Mouse (Mus musculus) MEL (cell line): ENCODE data around the gene Megf8.
A peak's percentile ranks its signal among the peaks of the same experiment; 100 is the strongest.

Experiments
- CHD2 ChIP-seq: IDR thresholded peaks from 2 replicates; pipeline ENCODE4 v1.6.1; 2011; ENCODE audit warnings: low read length, improper control_type of control experiment
- CTCF ChIP-seq, 3 experiments: IDR thresholded peaks in 2 of 3; conservative IDR thresholded peaks in 1 of 3; 2 replicates each; pipeline ENCODE4 v1.5.1; 2011 to 2012; ENCODE audit warnings: low read length in 3 of 3, low read depth in 2 of 3, mild to moderate bottlenecking in 2 of 3, improper control_type of control experiment in 1 of 3, inconsistent platforms in 1 of 3, mixed read lengths in 1 of 3, moderate library complexity in 1 of 3; ENCODE audit not compliant: control insufficient read depth in 1 of 3, insufficient read depth in 1 of 3, poor library complexity in 1 of 3, severe bottlenecking in 1 of 3
- EP300 ChIP-seq, 2 experiments: IDR thresholded peaks; 2 replicates each; pipeline ENCODE4 v1.6.1; 2011; ENCODE audit warnings: improper control_type of control experiment in 2 of 2, low read length in 2 of 2, low read depth in 1 of 2, mild to moderate bottlenecking in 1 of 2
- HCFC1 ChIP-seq: IDR thresholded peaks from 2 replicates; pipeline ENCODE4 v1.6.1; 2012; ENCODE audit warnings: low read depth, mild to moderate bottlenecking, inconsistent platforms, low read length, improper control_type of control experiment, moderate library complexity
- MAFK ChIP-seq: IDR thresholded peaks from 2 replicates; pipeline ENCODE4 v1.6.1; 2011; ENCODE audit warnings: low read depth, mild to moderate bottlenecking, low read length, improper control_type of control experiment, borderline replicate concordance
- MYB ChIP-seq: IDR thresholded peaks from 2 replicates; pipeline ENCODE4 v1.6.1; 2011; ENCODE audit warnings: mild to moderate bottlenecking, low read depth, low read length, improper control_type of control experiment
- POLR2A ChIP-seq, 2 experiments: IDR thresholded peaks; 2 replicates each; pipeline ENCODE4 v1.6.1; 2011 to 2012; ENCODE audit warnings: low read length in 2 of 2, mild to moderate bottlenecking in 2 of 2, control low read depth in 1 of 2, improper control_type of control experiment in 1 of 2, low read depth in 1 of 2, moderate library complexity in 1 of 2; ENCODE audit not compliant: control insufficient read depth in 1 of 2, insufficient read depth in 1 of 2, poor library complexity in 1 of 2
- RCOR1 ChIP-seq: IDR thresholded peaks from 2 replicates; pipeline ENCODE4 v1.6.1; 2012; ENCODE audit warnings: low read depth, mild to moderate bottlenecking, inconsistent platforms, low read length, improper control_type of control experiment
- SMC3 ChIP-seq: IDR thresholded peaks from 2 replicates; pipeline ENCODE4 v1.6.1; 2011; ENCODE audit warnings: low read depth, low read length, improper control_type of control experiment
- TAL1 ChIP-seq: IDR thresholded peaks from 2 replicates; pipeline ENCODE4 v1.6.1; 2012; ENCODE audit warnings: mild to moderate bottlenecking, inconsistent platforms, low read length, moderate library complexity, mixed read lengths
- TCF12 ChIP-seq: IDR thresholded peaks from 2 replicates; pipeline ENCODE4 v1.6.1; 2014; ENCODE audit warnings: low read depth, mild to moderate bottlenecking, inconsistent platforms, low read length, improper control_type of control experiment, moderate library complexity

DNA sequence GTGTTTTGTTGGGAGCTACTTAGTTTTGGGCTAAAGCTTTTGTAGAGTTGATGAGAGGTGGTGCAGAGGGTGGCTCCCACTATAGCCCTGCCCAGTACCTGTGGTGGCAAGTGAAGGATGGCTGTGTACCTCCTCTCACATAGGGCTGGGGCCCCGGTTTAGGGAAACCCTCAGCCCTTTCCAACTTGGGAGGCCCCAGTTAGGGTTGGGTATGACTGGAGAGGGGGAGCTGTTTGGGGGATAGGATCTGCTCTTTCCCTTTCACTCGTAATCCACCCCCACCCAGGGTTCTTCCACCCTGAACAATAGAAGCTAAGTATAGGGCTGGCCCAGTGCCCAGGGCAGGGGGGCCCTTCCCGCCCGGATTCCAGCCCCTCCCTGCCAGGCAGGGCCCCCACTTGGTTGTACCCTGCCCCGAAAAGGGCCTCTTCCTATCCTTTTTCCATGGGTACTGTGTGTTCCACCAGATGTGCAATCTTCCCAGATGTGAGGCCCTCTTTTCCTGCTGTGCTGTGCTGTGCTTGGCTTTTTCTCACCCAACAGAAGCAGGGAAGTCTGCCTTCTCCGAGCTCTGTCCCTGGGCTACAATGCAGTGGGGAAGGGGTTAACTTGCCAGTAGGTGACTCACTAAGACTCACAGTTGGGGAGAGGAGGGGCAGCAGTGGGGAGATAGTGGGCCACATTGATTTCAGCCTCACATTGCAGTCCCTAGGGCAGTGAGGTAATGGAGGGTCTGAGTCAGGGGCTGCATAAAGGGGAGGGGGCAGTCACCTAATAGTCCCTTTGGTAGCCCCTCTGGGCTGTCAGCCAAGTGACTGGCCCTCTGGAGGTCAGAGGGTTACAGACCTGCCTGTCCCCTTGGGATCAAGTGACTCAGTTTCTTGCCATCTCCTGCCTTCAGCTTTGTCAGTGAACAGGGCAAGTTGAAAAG, 36.8 kb upstream of the Megf8 start:
- TF ChIP-seq CTCF (IDR thresholded peaks at IDR 0.05 in 2 of 3, conservative IDR thresholded peaks at IDR 0.05 in 1 of 3; ENCODE audit: control insufficient read depth in 1 of 3, insufficient read depth in 1 of 3, low read depth in 2 of 3, low read length in 3 of 3, poor library complexity in 1 of 3, severe bottlenecking in 1 of 3), result no peak
- 0 out of 2 replicates have a peak, but pooled peaks have one; percentile 75 for TF ChIP-seq MYB
- peak; percentile 47 to 63; a peak in 2 of 4 replicates for TF ChIP-seq POLR2A (IDR thresholded peaks at IDR 0.05; ENCODE audit: control insufficient read depth in 1 of 2, insufficient read depth in 1 of 2, low read depth in 1 of 2, low read length in 2 of 2, poor library complexity in 1 of 2)
- no peak for TF ChIP-seq CHD2
- peak; percentile 69 for TF ChIP-seq HCFC1
- TF ChIP-seq TCF12, result peak; percentile 50; the same call in 1 of the 2 replicates
- TF ChIP-seq EP300 (IDR thresholded peaks at IDR 0.05; ENCODE audit: low read depth in 1 of 2, low read length in 2 of 2), result peak; percentile 76 to 81
- TF ChIP-seq RCOR1, result peak; percentile 73
- TF ChIP-seq MAFK, result no peak
- peak; percentile 41 for TF ChIP-seq TAL1
- no peak; the same call in 1 of the 2 replicates for TF ChIP-seq SMC3
